ENCODE assay signal across 25 mouse cellular contexts in genomic region chr11:118050174-118050573, GRCm38 (mm10).
DNase-seq lines count a peak whose midpoint lies in the region; ATAC-seq and TF ChIP-seq lines count a peak whose summit lies in the region.
"Had no signal": no experiment of that assay in that cellular context is flagged by ENCODE, and none has a peak within 500 bp of the region (broad histone marks: within the 10 kb centered on the region; RNA-seq: fewer than 3 reads in every experiment).

No protein-coding gene starts in this region.

- H3K36me3 ChIP-seq in kidney, adult 2 months (ENCODE audit: control insufficient read depth, insufficient read depth, low read length), result no peaks in the 10 kb centered on the region
- no peaks in the 10 kb centered on the region for H3K36me3 ChIP-seq in kidney, embryonic 15.5 days
- no peaks in the 10 kb centered on the region for H3K36me3 ChIP-seq in midbrain, embryonic 10.5 days
- H3K36me3 ChIP-seq in midbrain, embryonic 16.5 days (ENCODE audit: control insufficient read depth, insufficient read depth, low read length), result no peaks in the 10 kb centered on the region
- H3K36me3 ChIP-seq: G1E; heart, embryonic 13.5 days; limb, embryonic 10.5 days; limb, embryonic 15.5 days had no signal

- TF ChIP-seq POLR2A in kidney, adult 2 months (IDR thresholded peaks at IDR 0.05; ENCODE audit: low read depth, low read length), result no peak
- no peak for TF ChIP-seq POLR2A in cerebellum, adult 2 months (IDR thresholded peaks at IDR 0.05; ENCODE audit: borderline replicate concordance, insufficient read depth, low read length)

- no peaks in the 10 kb centered on the region for H3K4me1 ChIP-seq in kidney, adult 2 months (ENCODE audit: control insufficient read depth, insufficient read depth, low read length)
- peaks cover 10% of the 10 kb centered on the region; the same call in 1 of the 2 replicates for H3K4me1 ChIP-seq in kidney, embryonic 15.5 days
- H3K4me1 ChIP-seq in midbrain, embryonic 10.5 days, result peaks cover 9% of the 10 kb centered on the region
- no peaks in the 10 kb centered on the region for H3K4me1 ChIP-seq in midbrain, embryonic 16.5 days (ENCODE audit: control insufficient read depth, insufficient read depth, low read length)
- H3K4me1 ChIP-seq in cerebellum, adult 2 months (ENCODE audit: control insufficient read depth, insufficient read depth, low read length), result no peaks in the 10 kb centered on the region
- H3K4me1 ChIP-seq: forebrain, embryonic 13.5 days had no signal

- no peak for ATAC-seq in kidney, embryonic 15.5 days (replicated peaks; ENCODE audit: low FRiP score)
- no peak for ATAC-seq in midbrain, embryonic 16.5 days
- ATAC-seq: forebrain, embryonic 13.5 days had no signal

- H3K27me3 ChIP-seq in kidney, adult 2 months (replicated peaks; ENCODE audit: control insufficient read depth, insufficient read depth, low read length), result no peaks in the 10 kb centered on the region
- H3K27me3 ChIP-seq in kidney, embryonic 15.5 days, result no peaks in the 10 kb centered on the region
- no peaks in the 10 kb centered on the region for H3K27me3 ChIP-seq in midbrain, embryonic 10.5 days (ENCODE audit: low read depth, poor library complexity, severe bottlenecking)
- no peaks in the 10 kb centered on the region for H3K27me3 ChIP-seq in midbrain, embryonic 16.5 days (ENCODE audit: control insufficient read depth, insufficient read depth, low read depth, low read length)
- no peaks in the 10 kb centered on the region for H3K27me3 ChIP-seq in cerebellum, adult 2 months (ENCODE audit: control insufficient read depth, insufficient read depth, low read length)
- H3K27me3 ChIP-seq: forebrain, embryonic 13.5 days; limb, embryonic 15.5 days had no signal

- no peak overlapping the region for H3K9ac ChIP-seq in kidney, embryonic 15.5 days
- H3K9ac ChIP-seq in midbrain, embryonic 16.5 days (ENCODE audit: low read depth, low read length), result no peak overlapping the region
- H3K9ac ChIP-seq: forebrain, embryonic 13.5 days; heart, embryonic 13.5 days; hindbrain, embryonic 14.5 days; limb, embryonic 15.5 days had no signal

- no peak for TF ChIP-seq CTCF in kidney, adult 2 months (conservative IDR thresholded peaks at IDR 0.05; ENCODE audit: insufficient read depth, insufficient read length, low read depth, low read length)
- no peak for TF ChIP-seq CTCF in cerebellum, adult 2 months (IDR thresholded peaks at IDR 0.05; ENCODE audit: borderline replicate concordance, insufficient read depth, low read depth, low read length)

- H3K4me3 ChIP-seq in kidney, adult 2 months (ENCODE audit: insufficient read depth, low read depth, low read length), result no peak overlapping the region
- H3K4me3 ChIP-seq in kidney, embryonic 15.5 days (replicated peaks), result no peak overlapping the region
- H3K4me3 ChIP-seq in midbrain, embryonic 10.5 days, result no peak overlapping the region
- H3K4me3 ChIP-seq in midbrain, embryonic 16.5 days (ENCODE audit: low read depth, low read length), result no peak overlapping the region
- no peak overlapping the region for H3K4me3 ChIP-seq in cerebellum, adult 2 months (replicated peaks; ENCODE audit: insufficient read depth, low read depth, low read length)
- H3K4me3 ChIP-seq: forebrain, embryonic 13.5 days; heart, embryonic 13.5 days; limb, embryonic 10.5 days; limb, embryonic 15.5 days had no signal

- H3K9me3 ChIP-seq in kidney, embryonic 15.5 days (replicated peaks), result no peaks in the 10 kb centered on the region
- H3K9me3 ChIP-seq in midbrain, embryonic 10.5 days (replicated peaks), result no peaks in the 10 kb centered on the region
- no peaks in the 10 kb centered on the region for H3K9me3 ChIP-seq in midbrain, embryonic 16.5 days (replicated peaks; ENCODE audit: control insufficient read depth, low read length, poor library complexity, severe bottlenecking)
- H3K9me3 ChIP-seq: forebrain, embryonic 13.5 days; G1E; heart, embryonic 13.5 days; limb, embryonic 10.5 days; limb, embryonic 15.5 days had no signal

- DNase-seq in adrenal gland, postnatal 10 days, result peak; percentile 38
- no peak for DNase-seq in adrenal gland, postnatal 4 days (ENCODE audit: low spot score in 2 of 2)
- peak; percentile 88 for DNase-seq in kidney, adult 2 months
- no peak for DNase-seq in midbrain, embryonic 10.5 days (ENCODE audit: low spot score)
- no peak for DNase-seq in cerebellum, adult 2 months
- DNase-seq: cerebellum, adult 9-10 months; cerebellum, postnatal 36 days; gastrocnemius, postnatal 10 days; heart, postnatal 10 days; layer of hippocampus, adult 9-11 months; lung, adult 2 months; midbrain, embryonic 14.5 days; right cerebral cortex, adult 18-20 months; thymus, adult 2 months; thymus, postnatal 4 days had no signal

- H3K4me2 ChIP-seq in kidney, embryonic 15.5 days, result no peak overlapping the region
- no peak overlapping the region for H3K4me2 ChIP-seq in midbrain, embryonic 16.5 days (ENCODE audit: low read length)
- H3K4me2 ChIP-seq: forebrain, embryonic 13.5 days; heart, embryonic 13.5 days; hindbrain, embryonic 14.5 days; limb, embryonic 15.5 days had no signal

- H3K27ac ChIP-seq in kidney, adult 2 months (ENCODE audit: insufficient read depth, low read depth, low read length), result no peak overlapping the region
- H3K27ac ChIP-seq in kidney, embryonic 15.5 days, result no peak overlapping the region
- 0 out of 2 replicates have a peak overlapping the region, but pooled peaks have one; percentile 9 for H3K27ac ChIP-seq in midbrain, embryonic 10.5 days (replicated peaks)
- no peak overlapping the region for H3K27ac ChIP-seq in midbrain, embryonic 16.5 days (ENCODE audit: low read length)
- no peak overlapping the region for H3K27ac ChIP-seq in cerebellum, adult 2 months (ENCODE audit: insufficient read depth, low read length)
- H3K27ac ChIP-seq: forebrain, embryonic 13.5 days; heart, embryonic 13.5 days; hindbrain, embryonic 14.5 days; limb, embryonic 10.5 days; limb, embryonic 15.5 days; macrophage; stomach, postnatal 0 days had no signal

- 53% methylated on average over 16 of the region's 16 CpGs for WGBS in kidney, adult 2 months
- 69% methylated on average over 16 of the region's 16 CpGs for WGBS in kidney, embryonic 15.5 days
- 82% methylated on average over 16 of the region's 16 CpGs for WGBS in midbrain, embryonic 10.5 days
- WGBS in midbrain, embryonic 16.5 days, result 78% methylated on average over 16 of the region's 16 CpGs
- 82% methylated on average over 16 of the region's 16 CpGs for WGBS in cerebellum, adult 2 months

Comparison
In these comparisons a context has a peak if more than half of its experiments do, and no peak if none do; other contexts are left out.
1. DNase-seq: peak in adrenal gland, postnatal 10 days (single experiment) and kidney, adult 2 months (single experiment); none in adrenal gland, postnatal 4 days (0 of 2), midbrain, embryonic 10.5 days (single experiment) and cerebellum, adult 2 months (0 of 2).